Mouse (Mus musculus) left cerebral cortex, postnatal 4 days (tissue): ENCODE data around the gene Myom3. TPM values are rescaled to one million over a fixed set of nuclear protein-coding genes. Genes with fewer than 3 reads are reported as not detected.

Experiments
- DNase-seq: peaks from one replicate; pipeline ENCODE4 v3.0.0-alpha.2; 2022
- intact Hi-C: fragments of 180-260 bp; cut with DNase I; formaldehyde crosslinking; loops from one replicate; pipeline ENCODE4 v1.15.1; 2025
- total RNA-seq, 2 experiments: library from RNA; stranded (reverse); gene quantifications; 2 replicates each; pipeline ENCODE4 v1.2.3; 2021

The Myom3 gene
- total RNA-seq, 2 experiments from 2014 or later = 0.81 to 0.86 TPM

- intact Hi-C loops = no loop called here
- no peak for DNase-seq
Observed at GRCm38 (mm10) chr4:135851942-135852341, 92.4 kb downstream of the Myom3 start.

DNA sequence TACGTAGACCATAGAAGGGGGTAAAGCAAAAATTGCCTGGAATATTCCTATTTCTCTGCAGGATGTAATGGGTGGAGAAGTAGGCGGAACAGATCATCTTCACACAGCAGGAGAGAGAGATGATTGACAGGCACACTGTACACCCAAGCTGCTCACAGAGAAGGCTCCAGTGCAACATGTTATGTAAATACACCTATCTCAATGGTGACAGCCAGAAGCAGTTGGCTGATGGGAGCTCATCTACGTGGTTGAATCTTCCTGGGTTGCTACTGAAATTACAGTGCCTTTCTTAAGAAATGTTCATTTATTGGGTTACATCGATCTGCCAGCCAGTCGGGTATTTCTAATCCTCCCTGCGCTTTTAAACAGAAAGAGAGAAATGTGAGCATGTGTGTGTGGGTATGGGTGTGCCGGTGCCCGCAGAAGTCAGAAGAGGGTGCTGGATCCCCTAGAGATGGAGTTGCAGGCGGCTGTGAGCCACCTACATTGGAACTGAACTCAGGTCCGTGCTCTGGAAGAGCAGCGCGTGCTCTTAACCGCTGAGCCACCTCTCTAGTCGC is 94.6 kb downstream of the Myom3 start:
- no peak for DNase-seq
- intact Hi-C loops = no loop called here

- no peak for DNase-seq
- intact Hi-C loops = no loop called here
Observed at GRCm38 (mm10) chr4:135854630-135855029, 95.1 kb downstream of the Myom3 start.

DNA sequence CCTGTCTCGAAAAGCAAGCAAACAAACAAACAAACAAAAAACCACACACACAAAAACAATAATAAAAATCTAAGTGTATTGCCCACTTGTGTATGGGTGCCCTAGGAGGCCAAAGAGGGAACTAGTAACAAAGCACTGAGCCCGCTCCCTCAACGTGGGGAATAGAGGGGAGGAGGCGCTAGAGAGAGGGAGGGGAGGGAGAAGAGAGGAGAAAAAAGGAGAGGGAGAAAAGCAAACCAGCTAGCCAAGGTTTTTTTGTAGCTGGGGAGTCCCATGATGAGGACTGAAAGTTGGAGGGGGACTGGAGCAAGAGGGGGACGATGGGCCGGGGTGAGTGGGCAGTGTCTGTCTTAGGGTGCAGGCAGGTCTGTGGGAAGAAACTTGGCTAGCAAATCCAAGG is 95.6 kb downstream of the Myom3 start:
- intact Hi-C loops = no loop called here
- no peak for DNase-seq

DNA sequence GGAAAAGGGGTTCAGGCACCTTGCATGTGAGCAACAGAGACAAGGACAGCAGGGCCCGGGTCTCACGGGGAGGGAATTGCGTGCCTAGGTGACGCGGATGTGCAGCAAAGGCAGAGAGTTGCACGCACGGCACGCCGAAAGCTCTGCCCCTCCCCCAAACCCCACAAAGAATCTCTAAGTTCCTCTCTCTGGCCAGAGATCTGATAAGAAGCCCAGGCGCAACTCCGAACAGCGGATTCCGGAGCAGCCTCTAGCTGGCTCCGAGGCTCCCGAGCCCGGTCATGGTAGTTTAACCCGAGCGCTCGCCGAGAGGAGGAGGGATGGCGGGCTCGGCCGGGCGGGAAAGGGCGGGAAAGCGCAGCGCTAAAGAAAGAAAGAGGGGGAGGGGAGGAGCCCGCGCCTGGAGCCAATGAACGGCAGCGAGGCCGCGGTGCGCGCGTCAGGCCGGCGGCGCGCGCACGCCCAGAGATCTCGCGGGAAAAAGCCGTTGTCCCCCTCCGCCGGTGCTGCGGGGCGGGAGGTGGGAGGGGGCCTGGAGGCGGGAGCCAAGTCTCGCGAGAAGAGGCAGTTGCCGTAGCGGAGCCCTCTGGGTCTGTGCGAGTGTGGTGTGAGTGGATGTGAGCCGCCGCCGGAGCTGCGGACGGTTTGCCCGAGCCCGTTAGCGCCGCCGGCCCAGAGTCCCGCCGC is 96.2 kb downstream of the Myom3 start, which contains the start of gene Srsf10:
Gene Srsf10 (plus strand): TSS at position 212 of the 687 bp plus-strand sequence.
- intact Hi-C loops = loop anchor here (2.0 kb wide), 1 partner anchor 15 kb away; no protein-coding TSS in a partner anchor

DNA sequence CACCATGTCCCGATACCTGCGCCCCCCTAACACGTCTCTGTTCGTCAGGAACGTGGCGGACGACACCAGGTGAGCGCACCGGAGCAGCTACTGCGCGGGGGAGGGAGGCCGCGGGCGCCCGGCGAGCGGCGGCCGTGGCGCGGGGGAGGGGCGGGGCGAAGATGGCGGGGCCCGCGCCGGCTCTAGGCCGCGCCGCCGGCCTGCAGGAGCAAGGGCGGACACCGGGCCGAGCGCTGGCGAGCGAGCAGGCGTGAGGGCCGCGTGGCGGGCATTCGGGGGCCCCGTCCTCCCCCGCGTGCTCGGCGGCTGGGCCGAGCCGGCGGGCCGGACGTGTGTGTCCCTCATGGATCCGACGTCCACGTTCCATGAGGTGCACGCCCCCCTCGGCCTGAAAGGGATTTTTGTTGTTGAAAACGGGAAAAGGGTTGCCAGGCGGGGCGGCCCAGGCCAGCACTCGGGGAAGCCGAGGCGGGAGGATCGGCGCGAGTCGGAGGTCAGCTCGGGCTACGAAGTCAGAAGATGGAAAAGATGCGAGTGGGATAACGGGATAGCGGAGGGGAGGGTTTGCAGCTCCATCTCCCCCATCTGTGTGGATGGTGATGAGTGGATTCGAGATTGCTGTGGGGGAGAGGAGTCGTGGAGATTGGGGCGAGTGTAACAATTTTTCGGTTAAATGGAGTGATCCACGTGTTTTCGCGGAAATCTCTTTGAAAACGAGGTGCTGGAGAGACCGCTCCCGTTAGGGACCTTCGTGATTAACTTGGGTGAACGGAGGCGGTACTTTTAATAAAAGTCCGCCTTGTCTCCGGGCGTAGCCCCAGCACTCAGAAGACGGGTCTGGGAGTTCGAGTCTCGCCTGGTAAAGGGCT is 96.9 kb downstream of the Myom3 start:
- intact Hi-C loops = loop anchor here (2.0 kb wide), 1 partner anchor 14 kb away; no protein-coding TSS in a partner anchor
- peak; percentile 75 for DNase-seq

More for the DNA sequence above, 96.2 kb downstream of the Myom3 start, which contains the start of gene Srsf10:
- peak; percentile 99 for DNase-seq

DNA sequence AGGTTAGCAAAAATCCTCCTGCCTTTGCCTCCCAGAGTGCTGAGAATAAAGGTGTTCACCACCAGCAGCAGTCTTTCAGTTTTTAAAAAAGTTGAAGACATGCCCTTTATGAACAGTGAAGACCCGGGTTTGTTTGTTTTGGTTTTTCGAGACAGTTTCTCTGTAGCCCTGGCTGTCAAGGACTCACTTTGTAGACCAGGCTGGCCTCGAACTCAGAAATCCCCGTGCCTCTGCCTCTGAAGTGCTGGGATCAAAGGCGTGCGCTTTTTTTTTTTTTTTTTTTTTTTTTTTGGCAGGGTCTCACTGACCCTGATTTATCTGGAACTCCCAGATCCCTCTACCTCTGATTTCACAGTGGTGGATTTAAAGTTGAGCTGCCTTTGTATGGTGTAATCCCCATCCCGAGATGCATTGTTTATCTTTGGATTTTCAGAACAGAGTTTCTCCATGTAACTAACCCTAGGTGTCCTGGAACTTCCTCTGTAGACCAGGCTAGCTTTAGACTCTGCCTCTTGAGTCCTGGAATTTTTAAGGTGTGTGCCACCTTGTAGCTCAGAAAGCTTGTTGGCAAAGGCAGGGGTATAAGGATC is 98.2 kb downstream of the Myom3 start:
- intact Hi-C loops = loop anchor here (2.0 kb wide), 1 partner anchor 13 kb away; no protein-coding TSS in a partner anchor
- no peak for DNase-seq

Other genes with a start within 250 kb of the Myom3 start
- gene Grhl3, start 186.1 kb upstream of the Myom3 start, total RNA-seq = under 1 TPM; 0.32 to 0.34 TPM
- gene Ifnlr1, start 73.4 kb upstream of the Myom3 start, total RNA-seq = under 1 TPM; 0.28 to 0.32 TPM
- under 1 TPM; 0.24 to 0.26 TPM for gene Il22ra1, start 31.5 kb upstream of the Myom3 start, total RNA-seq
- gene Srsf10, start 96.0 kb downstream of the Myom3 start, total RNA-seq = 100 to 1,000 TPM; 103 to 120 TPM
- gene Pnrc2, start 114.1 kb downstream of the Myom3 start, total RNA-seq = 10 to 100 TPM; 41.1 to 45.2 TPM
- under 1 TPM; 0.12 to 0.16 TPM for gene Cnr2, start 135.7 kb downstream of the Myom3 start, total RNA-seq
- 10 to 100 TPM; 44.2 to 46.8 TPM for gene Fuca1, start 161.0 kb downstream of the Myom3 start, total RNA-seq
- gene Hmgcl, start 186.7 kb downstream of the Myom3 start, total RNA-seq = 10 to 100 TPM; 30.2 to 33.9 TPM
- 10 to 100 TPM; 30.9 to 35.8 TPM for gene Gale, start 204.0 kb downstream of the Myom3 start, total RNA-seq
- gene Lypla2, start 212.9 kb downstream of the Myom3 start, total RNA-seq = 100 to 1,000 TPM; 110 to 122 TPM
- gene Pithd1, start 227.5 kb downstream of the Myom3 start, total RNA-seq = 10 to 100 TPM; 31.0 to 38.1 TPM